Mouse (Mus musculus) mature B cell (primary cell): ENCODE data around the gene Higd1b.

Experiments
- in situ Hi-C: fragments of 300-500 bp; cut with MboI; formaldehyde crosslinking; loops from 2 replicates; pipeline ENCODE4 v1.14.3; 2019

Higd1b gene

GRCm38 (mm10) chr11:102838126-102838525 is 2.5 kb downstream of the Higd1b start:
- in situ Hi-C loops: no loop called here

DNA sequence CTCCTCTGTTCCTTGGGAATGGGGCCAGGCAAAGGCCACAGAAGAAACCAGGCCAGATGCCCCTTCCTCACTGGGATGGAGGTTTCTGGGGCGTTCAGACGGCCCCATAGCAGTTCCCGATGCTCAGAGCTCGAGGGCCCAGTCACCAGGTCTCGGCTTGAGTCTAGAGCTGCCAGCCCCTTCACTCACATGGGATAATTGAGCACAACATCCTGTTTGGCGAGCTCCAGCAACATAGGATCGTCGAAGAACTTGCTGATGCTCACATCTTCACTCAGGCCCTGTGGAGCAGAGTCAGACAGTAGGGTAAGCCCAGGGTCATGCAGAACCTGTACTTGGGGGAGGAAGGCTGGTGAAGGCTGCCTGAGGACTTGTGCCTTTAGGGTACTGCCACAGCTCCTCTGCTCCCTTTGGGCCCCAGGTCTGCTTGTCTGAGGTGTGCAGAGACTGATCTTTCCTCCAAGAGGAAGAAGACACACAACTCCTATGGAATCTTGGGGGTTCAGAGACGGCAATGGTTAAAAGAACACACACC is 3.0 kb downstream of the Higd1b start:
- in situ Hi-C loops: no loop called here

DNA sequence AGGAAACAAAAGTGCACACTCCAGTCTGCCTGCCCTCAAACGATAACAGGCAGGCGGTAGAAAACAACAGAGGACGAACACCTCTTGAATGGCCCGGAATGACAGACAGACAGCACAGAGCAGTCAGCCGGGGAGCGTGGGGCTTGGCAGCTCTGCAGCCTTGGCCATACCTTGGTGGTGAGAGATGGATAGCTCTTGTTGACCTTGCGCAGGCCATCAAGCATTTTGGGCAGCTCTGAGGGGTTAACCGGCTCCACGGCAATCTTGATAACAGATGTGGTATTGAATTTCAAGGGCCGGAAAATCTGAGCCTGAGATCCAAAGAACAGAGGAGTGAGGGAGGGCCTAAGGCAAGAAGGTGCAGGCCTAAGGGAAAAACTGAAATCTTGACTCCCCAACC is 10.3 kb downstream of the Higd1b start:
- in situ Hi-C loops: no loop called here

DNA sequence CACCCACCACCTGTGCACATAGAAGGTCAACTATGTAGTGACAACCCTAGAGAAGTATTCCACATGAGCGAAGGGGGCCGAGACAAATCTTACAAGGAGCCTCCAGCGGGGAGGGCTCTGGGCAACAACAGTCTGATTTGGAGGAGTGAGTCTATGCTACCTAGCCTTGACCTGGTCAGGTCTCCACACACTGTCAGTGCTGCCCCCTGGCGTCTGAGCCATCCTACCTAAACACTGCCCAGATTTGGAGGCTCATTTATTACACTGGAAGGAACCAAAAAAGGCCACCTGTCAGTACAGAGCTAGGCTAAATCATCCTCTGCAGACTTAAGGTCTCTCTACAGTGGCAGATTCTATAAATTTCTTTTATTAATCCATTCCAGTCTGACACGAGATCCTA is 16.2 kb downstream of the Higd1b start:
- in situ Hi-C loops: no loop called here

GRCm38 (mm10) chr11:102853760-102854159 is 18.1 kb downstream of the Higd1b start:
- in situ Hi-C loops: no loop called here

- in situ Hi-C loops: no loop called here
These were observed 20.3 kb downstream of the Higd1b start for GRCm38 (mm10) chr11:102855941-102856340.

- in situ Hi-C loops: no loop called here
These were observed 23.3 kb downstream of the Higd1b start for GRCm38 (mm10) chr11:102858951-102859350.

DNA sequence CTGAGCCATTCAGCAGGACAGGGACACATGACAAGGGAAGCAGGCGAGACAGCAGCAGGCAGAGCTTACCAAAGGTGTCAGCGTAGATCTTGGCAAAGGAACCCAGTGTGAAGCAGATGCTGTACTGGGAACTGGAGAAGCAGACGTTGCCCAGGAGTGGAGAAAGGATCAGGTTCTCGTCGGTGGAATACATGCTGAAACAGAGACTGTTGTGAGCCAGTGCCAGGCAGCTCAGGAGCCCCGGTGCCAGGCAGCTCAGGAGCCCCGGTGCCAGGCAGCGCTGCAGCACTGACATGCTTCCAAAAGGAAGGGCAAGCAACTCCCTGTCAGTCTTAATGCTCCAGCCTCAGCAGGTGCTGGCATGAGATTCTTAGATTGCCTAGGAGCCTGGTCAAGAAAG is 24.3 kb downstream of the Higd1b start:
- in situ Hi-C loops: no loop called here

DNA sequence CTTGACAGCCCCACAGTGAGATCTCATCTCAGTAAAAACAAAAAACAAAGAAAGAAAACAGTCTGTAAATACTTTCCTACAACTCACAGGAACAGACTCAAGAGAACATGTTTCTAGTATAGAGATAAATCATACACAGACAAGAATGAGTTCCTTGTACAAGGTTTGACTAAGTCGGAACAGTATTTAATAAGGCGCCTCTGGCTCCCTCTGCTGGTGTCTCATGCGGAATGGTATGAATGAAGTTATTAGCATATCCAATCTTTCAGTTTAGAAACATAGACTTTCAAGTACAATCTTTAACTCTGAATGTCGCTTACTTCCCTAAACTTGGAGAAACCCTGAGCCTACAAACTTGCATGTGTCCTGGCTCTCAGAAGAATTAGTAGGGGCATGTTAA is 28.6 kb downstream of the Higd1b start:
- in situ Hi-C loops: no loop called here

GRCm38 (mm10) chr11:102874801-102875334 is 39.2 kb downstream of the Higd1b start:
- in situ Hi-C loops: no loop called here

- in situ Hi-C loops: no loop called here
These were observed 43.9 kb downstream of the Higd1b start for GRCm38 (mm10) chr11:102879558-102879957.

DNA sequence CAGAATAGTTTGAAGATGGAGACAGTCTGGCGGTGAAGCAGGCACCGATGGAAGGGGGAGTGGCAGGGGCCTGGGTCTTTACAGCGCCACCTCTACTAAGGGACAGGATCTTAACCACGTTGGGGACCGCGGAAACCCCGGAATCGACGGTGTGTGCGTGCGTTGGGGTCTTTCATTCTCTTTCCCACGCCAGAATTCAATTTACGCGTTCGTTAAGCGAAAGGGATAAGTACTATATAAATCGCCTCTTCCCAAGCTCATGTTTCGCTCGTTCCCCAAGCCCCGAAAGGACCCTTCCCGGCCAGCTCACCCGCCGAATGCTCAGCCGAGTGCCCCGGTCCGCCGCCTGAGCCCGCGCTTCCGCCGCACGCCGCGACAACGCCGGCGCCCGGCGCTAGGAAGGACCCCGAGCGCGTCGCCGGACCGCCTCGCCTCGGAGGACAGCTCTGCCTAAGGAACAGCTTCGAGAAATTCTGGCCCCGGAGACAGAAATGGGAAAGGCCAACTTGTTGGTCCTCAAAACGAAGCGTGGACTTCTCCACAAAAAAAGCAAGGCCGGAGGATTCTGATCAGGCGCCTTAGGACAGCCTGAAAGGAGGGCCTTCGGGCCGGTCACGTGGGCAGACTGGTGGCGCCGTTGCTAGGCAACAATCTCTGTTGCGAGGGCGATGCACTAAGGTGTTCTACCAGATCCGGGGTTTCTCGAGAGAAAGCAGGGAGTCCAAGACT is 45.1 kb downstream of the Higd1b start, which contains the start of the genes Eftud2 and Ccdc103:
Gene Eftud2, minus strand, starts transcription at position 401 of the 729 bp plus-strand sequence.
Gene Ccdc103, plus strand, starts transcription at position 620 of the 729 bp plus-strand sequence.
- in situ Hi-C loops: no loop called here

DNA sequence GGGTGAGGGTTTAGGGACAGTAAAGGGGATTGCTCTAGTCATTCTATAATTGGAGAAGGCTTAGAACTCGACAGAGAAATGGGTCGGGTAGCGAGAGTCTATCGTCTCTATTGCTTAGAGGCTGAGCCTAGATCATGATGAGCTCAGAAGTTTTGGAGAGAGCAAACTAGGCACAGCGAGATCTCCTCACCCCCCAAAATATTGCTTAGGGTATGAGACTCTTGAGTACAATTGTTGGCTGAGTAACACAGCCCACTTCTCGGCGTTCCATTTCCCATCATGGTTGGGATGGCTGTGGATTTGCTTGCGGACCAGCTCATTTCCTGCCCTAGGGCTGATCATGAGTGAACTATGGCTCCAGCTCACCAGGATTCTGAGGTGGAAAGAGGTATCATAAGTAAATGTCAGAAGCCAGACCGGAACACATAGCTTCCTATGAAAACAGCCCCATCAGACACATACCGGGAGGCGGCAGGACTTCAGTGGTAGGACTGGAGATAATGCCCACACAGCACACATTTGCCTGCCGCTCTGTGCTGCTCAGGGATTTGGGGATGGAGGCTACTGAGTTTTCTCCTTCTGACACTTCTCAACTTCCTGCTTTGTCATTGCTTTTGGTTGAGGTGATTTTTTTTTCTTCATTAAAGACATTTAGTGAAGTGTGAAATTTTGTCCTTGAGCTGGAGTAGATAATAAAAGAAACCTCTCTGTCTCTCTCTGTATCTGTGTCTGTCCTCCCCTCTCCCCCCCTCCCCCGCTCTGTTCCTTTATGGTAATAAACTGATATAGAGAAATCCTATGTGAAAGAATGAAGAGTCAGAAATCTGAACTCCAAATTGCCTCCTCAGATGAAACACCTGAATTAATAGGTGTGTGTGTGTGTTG is 45.9 kb downstream of the Higd1b start:
- in situ Hi-C loops: no loop called here

DNA sequence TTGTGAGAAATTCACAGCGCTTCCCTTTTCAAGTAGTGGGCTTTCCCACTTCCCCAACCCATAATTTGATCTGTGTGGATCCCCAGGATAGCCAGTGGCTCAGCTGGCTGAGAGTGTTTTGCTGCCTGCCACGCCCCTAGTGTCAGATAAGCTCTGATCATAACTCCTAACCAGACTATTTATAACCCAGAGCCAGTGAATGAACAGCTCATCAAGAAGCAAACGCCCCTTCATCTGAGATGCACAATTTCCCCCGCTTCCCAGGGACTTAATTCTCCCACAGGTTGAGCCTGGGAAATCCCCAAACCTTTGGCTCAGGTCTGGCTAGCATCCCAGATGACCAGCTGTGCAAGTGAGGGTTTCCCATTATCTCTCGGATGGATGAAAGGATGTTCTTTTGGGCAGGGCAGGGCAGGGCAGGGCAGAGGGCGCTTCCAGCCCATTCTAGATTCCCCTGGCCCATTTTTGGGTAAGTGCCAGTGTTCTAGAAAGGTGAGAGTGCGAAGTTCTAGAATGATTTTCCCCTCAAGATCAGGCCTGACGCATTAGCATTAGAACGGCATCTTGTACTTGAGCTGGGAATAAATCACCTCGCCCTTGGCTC is 49.1 kb downstream of the Higd1b start, which contains the start of gene Fam187a:
Gene Fam187a, plus strand, starts transcription at position 554 of the 604 bp plus-strand sequence.
- in situ Hi-C loops: no loop called here

DNA sequence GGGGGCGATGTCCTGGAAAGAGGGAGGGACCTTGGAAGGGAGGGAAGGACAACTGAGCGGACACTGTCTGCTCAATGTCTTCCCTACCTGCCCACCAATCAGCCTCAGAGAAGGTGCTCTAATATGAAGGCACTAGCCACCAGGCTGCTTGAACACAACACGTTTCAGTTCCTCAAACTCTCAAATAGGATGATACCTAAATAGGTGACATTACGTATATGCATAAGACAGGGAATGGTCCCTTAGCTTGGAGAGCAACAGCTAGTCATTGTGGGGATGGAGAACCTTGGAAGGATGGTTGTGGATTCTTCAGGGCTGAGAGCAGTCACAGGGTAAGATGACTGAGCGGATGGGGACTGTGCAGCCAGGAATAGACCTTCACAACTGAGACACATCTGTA is 51.8 kb downstream of the Higd1b start:
- in situ Hi-C loops: no loop called here
